Mouse (Mus musculus) neural tube, embryonic 15.5 days (tissue): ENCODE measurements around the gene Fem1b. TPM values are rescaled to one million over a fixed set of nuclear protein-coding genes. Genes with fewer than 3 reads are reported as not detected.
A peak's percentile ranks its signal among the peaks of the same experiment; 100 is the strongest.
"Not testable (repeated sequence)": the region's sequence is repeated elsewhere in the genome, so short reads cannot be mapped to it uniquely, and the experiment has no call there.

Experiments
- ATAC-seq: fragments of 200-750 bp; cut with Nextera tagmentation; 2 replicates; pipeline ENCODE4 v1.8.0; 2017; ENCODE audit warnings: mild to moderate bottlenecking, moderate TSS enrichment, moderate library complexity; ENCODE audit not compliant: low FRiP score
- H3K27ac ChIP-seq: fragments of 300-500 bp; sonication (generic); replicated peaks from 2 replicates; pipeline ENCODE4 v1.5.1; 2015; ENCODE audit warnings: mild to moderate bottlenecking, inconsistent platforms
- H3K27me3 ChIP-seq: fragments of 300-500 bp; sonication (generic); replicated peaks from 2 replicates; pipeline ENCODE4 v1.6.1; 2015; ENCODE audit warnings: inconsistent platforms
- H3K36me3 ChIP-seq: fragments of 300-500 bp; sonication (generic); 2 replicates; pipeline ENCODE4 v1.6.1; 2015; ENCODE audit warnings: inconsistent platforms
- H3K4me1 ChIP-seq: fragments of 300-500 bp; sonication (generic); 2 replicates; pipeline ENCODE4 v1.6.1; 2015; ENCODE audit warnings: inconsistent platforms
- H3K4me2 ChIP-seq: fragments of 300-500 bp; sonication (generic); 2 replicates; pipeline ENCODE4 v1.6.1; 2015; ENCODE audit warnings: inconsistent platforms, mild to moderate bottlenecking, moderate library complexity
- H3K4me3 ChIP-seq: fragments of 300-500 bp; sonication (generic); replicated peaks from 2 replicates; pipeline ENCODE4 v1.5.1; 2015; ENCODE audit warnings: mild to moderate bottlenecking, inconsistent platforms
- H3K9ac ChIP-seq: fragments of 300-500 bp; sonication (generic); replicated peaks from 2 replicates; pipeline ENCODE4 v1.6.1; 2015; ENCODE audit warnings: mild to moderate bottlenecking, inconsistent platforms
- H3K9me3 ChIP-seq: fragments of 300-500 bp; sonication (generic); replicated peaks from 2 replicates; pipeline ENCODE4 v1.6.1; 2016; ENCODE audit warnings: inconsistent platforms
- WGBS: fragments of 180-500 bp; shearing (Covaris S2); methylation state at CpG from one replicate; pipeline ENCODE4 v1.1.7; 2015; ENCODE audit warnings: mixed read lengths; 5-methylcytosine and 5-hydroxymethylcytosine counted together
- polyA plus RNA-seq: library from polyadenylated mRNA; unstranded; fragments of >200 nt; fragmentation: Nextera tagmentation; extraction: Ambion mirVana; gene quantifications from 2 replicates; pipeline ENCODE4 v1.2.1, GENCODE M21; 2015

Gene Fem1b
- 39.8 and 45.4 TPM in 2 replicates for polyA plus RNA-seq

- Histone ChIP-seq H3K27me3 (no peaks in the 10 kb centered on the region), H3K27ac (peak within 1 kb of the TSS; percentile 99), H3K9me3 (no peaks in the 10 kb centered on the region), H3K9ac (peak within 1 kb of the TSS; percentile 98), H3K4me2 (peak within 1 kb of the TSS; percentile 82), H3K4me1 (peaks cover 28% of the 10 kb centered on the region), H3K4me3 (peak within 1 kb of the TSS; percentile 97), H3K36me3 (no peaks in the 10 kb centered on the region)
- peak; percentile 92 for ATAC-seq
- under 1% methylated on average over 66 of the region's 68 CpGs for WGBS
Observed at GRCm38 (mm10) chr9:62811516-62812121, at the start of gene Fem1b. TSS of gene Fem1b (minus strand) at chr9:62811934.

GRCm38 (mm10) chr9:62860866-62861265 lies 49.1 kb upstream of the Fem1b start:
- no peak for ATAC-seq

GRCm38 (mm10) chr9:62860102-62860501 lies 48.4 kb upstream of the Fem1b start:
- H3K9me3 ChIP-seq, H3K27ac ChIP-seq, H3K36me3 ChIP-seq, ATAC-seq, H3K9ac ChIP-seq, H3K27me3 ChIP-seq, H3K4me3 ChIP-seq, H3K4me2 ChIP-seq: not testable (repeated sequence)
- peaks cover 23% of the 10 kb centered on the region for H3K4me1 ChIP-seq
- WGBS, result 59% methylated on average over 7 of the region's 7 CpGs

More at GRCm38 (mm10) chr9:62860866-62861265, 49.1 kb upstream of the Fem1b start:
- H3K9me3 ChIP-seq, result no peaks in the 10 kb centered on the region
- no peak overlapping the region for H3K4me2 ChIP-seq
- H3K4me3 ChIP-seq, result no peak overlapping the region
- no peak overlapping the region for H3K9ac ChIP-seq
- no peaks in the 10 kb centered on the region for H3K36me3 ChIP-seq
- no peak overlapping the region for H3K27ac ChIP-seq
- no peaks in the 10 kb centered on the region for H3K27me3 ChIP-seq
- H3K4me1 ChIP-seq, result peaks cover 23% of the 10 kb centered on the region
- 80% methylated on average over 4 of the region's 4 CpGs for WGBS

GRCm38 (mm10) chr9:62858266-62859019 lies 46.7 kb upstream of the Fem1b start:
- Histone ChIP-seq H3K4me1 (peaks cover 23% of the 10 kb centered on the region), H3K9me3 (no peaks in the 10 kb centered on the region), H3K4me2 (peak overlapping the region; percentile 42), H3K9ac (no peak overlapping the region), H3K36me3 (no peaks in the 10 kb centered on the region), H3K4me3 (no peak overlapping the region), H3K27ac (peak overlapping the region; percentile 57), H3K27me3 (no peaks in the 10 kb centered on the region)
- ATAC-seq, result peak; percentile 28; the same call in 1 of the 2 replicates
- WGBS, result 32% methylated on average over 8 of the region's 8 CpGs

GRCm38 (mm10) chr9:62857719-62858261 lies 46.1 kb upstream of the Fem1b start, which contains the start of gene Calml4:
TSS of gene Calml4 (plus strand) at chr9:62858080.
- H3K4me2 ChIP-seq, result peak within 1 kb of the TSS; percentile 42
- H3K9ac ChIP-seq, result no peak within 1 kb of the TSS
- H3K9me3 ChIP-seq, result no peaks in the 10 kb centered on the region
- no peak within 1 kb of the TSS for H3K4me3 ChIP-seq
- WGBS, result 35% methylated on average over 20 of the region's 20 CpGs
- H3K27me3 ChIP-seq, result no peaks in the 10 kb centered on the region
- no peaks in the 10 kb centered on the region for H3K36me3 ChIP-seq
- ATAC-seq, result peak; percentile 75
- H3K4me1 ChIP-seq, result peaks cover 23% of the 10 kb centered on the region
- peak within 1 kb of the TSS; percentile 57 for H3K27ac ChIP-seq

GRCm38 (mm10) chr9:62857216-62857615 lies 45.5 kb upstream of the Fem1b start:
- 76% methylated on average over 9 of the region's 9 CpGs for WGBS
- Histone ChIP-seq H3K36me3 (no peaks in the 10 kb centered on the region), H3K4me3 (no peak overlapping the region), H3K9ac (no peak overlapping the region), H3K27ac (no peak overlapping the region; the same call in 1 of the 2 replicates), H3K9me3 (no peaks in the 10 kb centered on the region), H3K4me2 (peak overlapping the region; percentile 42), H3K4me1 (peaks cover 23% of the 10 kb centered on the region), H3K27me3 (no peaks in the 10 kb centered on the region)
- no peak for ATAC-seq

GRCm38 (mm10) chr9:62854483-62854882 lies 42.7 kb upstream of the Fem1b start:
- Histone ChIP-seq H3K27ac (no peak overlapping the region), H3K4me3 (no peak overlapping the region), H3K9ac (no peak overlapping the region), H3K4me2 (no peak overlapping the region), H3K36me3 (no peaks in the 10 kb centered on the region), H3K9me3 (no peaks in the 10 kb centered on the region), H3K4me1 (peaks cover 23% of the 10 kb centered on the region), H3K27me3 (no peaks in the 10 kb centered on the region)
- WGBS, result 57% methylated on average over 4 of the region's 4 CpGs
- ATAC-seq, result no peak

GRCm38 (mm10) chr9:62851571-62851970 lies 39.8 kb upstream of the Fem1b start:
- Histone ChIP-seq H3K9ac (no peak overlapping the region), H3K4me2 (no peak overlapping the region), H3K36me3 (no peaks in the 10 kb centered on the region), H3K9me3 (no peaks in the 10 kb centered on the region), H3K27me3 (no peaks in the 10 kb centered on the region), H3K4me3 (no peak overlapping the region), H3K4me1 (peaks cover 6% of the 10 kb centered on the region), H3K27ac (no peak overlapping the region)
- no peak for ATAC-seq
- WGBS, result 64% methylated on average over 2 of the region's 2 CpGs

GRCm38 (mm10) chr9:62848641-62849040 lies 36.9 kb upstream of the Fem1b start:
- no peak overlapping the region for H3K27ac ChIP-seq
- H3K4me2 ChIP-seq, result no peak overlapping the region
- no peaks in the 10 kb centered on the region for H3K9me3 ChIP-seq
- ATAC-seq, result no peak
- H3K36me3 ChIP-seq, result no peaks in the 10 kb centered on the region
- H3K4me3 ChIP-seq, result no peak overlapping the region
- H3K27me3 ChIP-seq, result no peaks in the 10 kb centered on the region
- no peak overlapping the region for H3K9ac ChIP-seq
- H3K4me1 ChIP-seq, result peaks cover 6% of the 10 kb centered on the region
- 85% methylated on average over 3 of the region's 3 CpGs for WGBS

- Histone ChIP-seq H3K9me3 (no peaks in the 10 kb centered on the region), H3K36me3 (no peaks in the 10 kb centered on the region), H3K4me3 (no peak overlapping the region), H3K27ac (no peak overlapping the region), H3K4me1 (peaks cover 6% of the 10 kb centered on the region), H3K4me2 (no peak overlapping the region), H3K9ac (no peak overlapping the region), H3K27me3 (no peaks in the 10 kb centered on the region)
- no peak; the same call in 1 of the 2 replicates for ATAC-seq
- WGBS, result 3% methylated on average over 3 of the region's 3 CpGs
Observed at GRCm38 (mm10) chr9:62847694-62848093, 36.0 kb upstream of the Fem1b start.

GRCm38 (mm10) chr9:62844461-62844860 lies 32.7 kb upstream of the Fem1b start:
- Histone ChIP-seq H3K27ac (no peak overlapping the region), H3K4me1 (peaks cover 11% of the 10 kb centered on the region), H3K4me2 (no peak overlapping the region), H3K9me3 (no peaks in the 10 kb centered on the region), H3K27me3 (no peaks in the 10 kb centered on the region), H3K4me3 (no peak overlapping the region), H3K36me3 (no peaks in the 10 kb centered on the region), H3K9ac (no peak overlapping the region)
- ATAC-seq, result no peak
- WGBS, result 96% methylated on average over 5 of the region's 5 CpGs
